Mouse (Mus musculus) midbrain, embryonic 15.5 days (tissue): ENCODE measurements at regions not wholly inside any gene's neighbourhood (a gene's known extent, or its start where the extent isn't known, plus 50 kb on each side); places are given as distances from the start of the nearest gene placed in this dataset.

Source experiments
- ATAC-seq: fragments of 200-750 bp; cut with Nextera tagmentation; replicated peaks from 2 replicates; pipeline ENCODE4 v1.8.0; 2017; ENCODE audit warnings: moderate TSS enrichment
- H3K27ac ChIP-seq: fragments of 300-500 bp; sonication (generic); 2 replicates; pipeline ENCODE4 v1.5.1; 2015; ENCODE audit warnings: mild to moderate bottlenecking, inconsistent platforms
- H3K27me3 ChIP-seq: fragments of 300-500 bp; sonication (generic); replicated peaks from 2 replicates; pipeline ENCODE4 v1.6.1; 2015; ENCODE audit warnings: inconsistent platforms
- H3K36me3 ChIP-seq: fragments of 300-500 bp; sonication (generic); replicated peaks from 2 replicates; pipeline ENCODE4 v1.6.1; 2015; ENCODE audit warnings: inconsistent platforms
- H3K4me1 ChIP-seq: fragments of 300-500 bp; sonication (generic); 2 replicates; pipeline ENCODE4 v1.6.1; 2015; ENCODE audit warnings: inconsistent platforms
- H3K4me2 ChIP-seq: fragments of 300-500 bp; sonication (generic); 2 replicates; pipeline ENCODE4 v1.6.1; 2015; ENCODE audit warnings: inconsistent platforms, mild to moderate bottlenecking, moderate library complexity
- H3K4me3 ChIP-seq: fragments of 300-500 bp; sonication (generic); 2 replicates; pipeline ENCODE4 v1.5.1; 2015; ENCODE audit warnings: mild to moderate bottlenecking, inconsistent platforms
- H3K9ac ChIP-seq: fragments of 300-500 bp; sonication (generic); 2 replicates; pipeline ENCODE4 v1.6.1; 2015; ENCODE audit warnings: mild to moderate bottlenecking, inconsistent platforms
- H3K9me3 ChIP-seq: fragments of 300-500 bp; sonication (generic); 2 replicates; pipeline ENCODE4 v1.6.1; 2016; ENCODE audit warnings: inconsistent platforms
- WGBS: fragments of 180-500 bp; shearing (Covaris S2); methylation state at CpG from one replicate; pipeline ENCODE4 v1.1.7; 2015; ENCODE audit warnings: mixed read lengths; 5-methylcytosine and 5-hydroxymethylcytosine counted together

DNA sequence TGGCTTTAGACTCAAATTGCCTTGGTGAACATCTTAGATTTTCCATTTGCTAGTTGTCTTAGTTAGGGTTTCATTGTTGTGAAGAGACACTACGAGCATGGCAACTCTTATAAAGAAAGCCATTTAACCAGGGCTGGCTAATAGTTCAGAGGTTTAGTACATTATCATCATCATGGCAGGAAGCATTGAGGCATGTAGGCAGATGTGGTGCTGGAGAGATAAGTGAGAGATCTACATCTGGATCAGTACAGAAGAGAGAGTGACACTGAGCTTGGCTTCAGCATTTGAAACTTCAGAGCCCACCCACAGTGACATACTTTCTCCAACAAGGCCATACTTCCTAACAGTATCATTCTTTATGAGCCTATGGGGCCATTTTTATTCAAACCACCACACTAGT lies 127.3 kb upstream of the Opcml start:
- Histone ChIP-seq H3K4me1 (no peaks in the 10 kb centered on the region), H3K4me3 (no peak overlapping the region), H3K27me3 (no peaks in the 10 kb centered on the region), H3K9me3 (no peaks in the 10 kb centered on the region), H3K4me2 (no peak overlapping the region), H3K9ac (no peak overlapping the region), H3K27ac (no peak overlapping the region), H3K36me3 (no peaks in the 10 kb centered on the region)
- 94% methylated on average over 1 of the region's 1 CpGs for WGBS
- no peak for ATAC-seq

DNA sequence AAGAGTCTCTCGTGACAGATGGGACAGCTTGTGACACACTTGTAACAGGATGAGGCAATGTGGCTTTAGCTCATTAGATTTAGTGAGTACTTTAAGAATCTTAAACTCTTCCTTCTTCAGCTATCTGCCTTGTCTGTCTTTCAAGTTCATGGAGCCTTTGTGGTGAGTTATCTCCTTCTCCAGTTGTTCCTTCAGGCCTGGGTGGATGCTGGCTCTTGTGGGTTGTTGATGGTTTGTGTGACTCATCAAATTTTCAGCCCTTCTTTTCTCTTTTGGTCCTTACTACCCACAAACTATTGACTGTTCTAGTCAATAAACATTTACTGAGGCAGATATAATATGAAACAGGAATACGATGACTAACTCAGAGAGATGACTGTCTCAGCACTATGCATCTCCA lies 124.9 kb upstream of the Opcml start:
- no peaks in the 10 kb centered on the region for H3K9me3 ChIP-seq

DNA sequence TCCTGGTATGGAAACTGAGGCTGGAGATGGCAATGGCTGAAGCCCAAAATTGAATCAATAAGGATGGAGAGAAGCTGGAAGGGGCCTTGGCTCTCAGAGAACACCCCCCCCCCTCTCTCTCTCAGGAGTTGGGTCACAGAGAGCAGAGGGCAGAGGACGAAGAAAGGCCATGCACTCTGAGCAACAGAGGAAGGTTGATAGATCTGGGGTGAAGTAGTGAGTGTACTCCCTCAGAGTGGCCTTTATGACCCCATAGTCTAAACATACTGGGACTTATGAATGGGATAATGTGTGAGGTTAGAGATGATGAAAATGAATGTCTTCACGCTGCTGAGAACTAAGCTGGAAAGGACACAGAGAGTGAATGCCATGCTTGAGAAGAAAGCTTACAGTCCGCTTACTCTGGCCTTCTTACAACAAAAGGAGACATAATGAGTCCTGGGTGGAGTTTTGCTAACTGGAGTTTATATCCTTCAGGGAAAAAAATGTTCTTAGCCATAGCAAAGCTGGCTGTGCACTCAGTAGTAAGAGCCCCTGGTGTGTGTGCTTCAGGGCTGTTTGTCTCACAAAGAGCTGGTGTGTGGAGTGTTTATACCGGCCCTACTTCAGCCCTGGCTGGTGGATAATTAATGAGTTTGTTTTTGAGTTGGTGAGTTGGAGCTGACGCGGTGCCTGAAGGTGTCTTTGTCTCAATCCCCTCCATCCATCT lies 120.4 kb upstream of the Opcml start:
- no peak overlapping the region for H3K27ac ChIP-seq
- WGBS: 31% methylated on average over 6 of the region's 6 CpGs
- no peak for ATAC-seq

More for the DNA sequence above, 124.9 kb upstream of the Opcml start:
- H3K9ac ChIP-seq: no peak overlapping the region
- ATAC-seq: no peak
- no peaks in the 10 kb centered on the region for H3K27me3 ChIP-seq
- no peak overlapping the region for H3K27ac ChIP-seq
- no peak overlapping the region for H3K4me3 ChIP-seq
- 86% methylated on average over 2 of the region's 2 CpGs for WGBS
- H3K4me1 ChIP-seq: peaks cover 6% of the 10 kb centered on the region; the same call in 1 of the 2 replicates
- no peak overlapping the region for H3K4me2 ChIP-seq
- H3K36me3 ChIP-seq: no peaks in the 10 kb centered on the region

DNA sequence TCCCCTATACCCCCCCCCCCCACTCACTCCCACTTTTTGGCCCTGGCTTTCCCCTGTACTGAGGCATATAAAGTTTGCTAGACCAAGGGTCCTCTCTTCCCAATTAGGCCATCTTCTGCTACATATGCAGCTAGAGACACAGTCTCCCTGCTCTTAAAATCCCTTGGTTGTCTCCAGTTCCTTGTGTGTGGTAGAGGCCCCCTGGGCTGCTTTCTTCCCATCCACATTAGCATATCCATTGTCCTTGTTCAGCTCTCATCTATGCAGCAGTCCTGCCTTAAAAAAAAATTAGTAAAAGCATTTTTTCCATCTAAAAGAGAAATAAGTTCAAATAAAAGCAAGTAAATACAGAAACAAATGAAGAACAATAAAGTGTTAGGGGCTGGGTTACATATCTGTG lies 105.2 kb upstream of the Opcml start:
- H3K9me3 ChIP-seq: no peaks in the 10 kb centered on the region
- H3K4me1 ChIP-seq: no peaks in the 10 kb centered on the region
- no peak for ATAC-seq
- H3K4me3 ChIP-seq: no peak overlapping the region
- no peak overlapping the region for H3K4me2 ChIP-seq
- no peak overlapping the region for H3K27ac ChIP-seq
- no peaks in the 10 kb centered on the region for H3K27me3 ChIP-seq
- no peak overlapping the region for H3K9ac ChIP-seq
- H3K36me3 ChIP-seq: no peaks in the 10 kb centered on the region

More for the DNA sequence above, 120.4 kb upstream of the Opcml start:
- Histone ChIP-seq H3K9ac (no peak overlapping the region), H3K36me3 (no peaks in the 10 kb centered on the region), H3K27me3 (no peaks in the 10 kb centered on the region), H3K4me3 (no peak overlapping the region), H3K9me3 (no peaks in the 10 kb centered on the region), H3K4me1 (peaks cover 9% of the 10 kb centered on the region; the same call in 1 of the 2 replicates), H3K4me2 (no peak overlapping the region)

DNA sequence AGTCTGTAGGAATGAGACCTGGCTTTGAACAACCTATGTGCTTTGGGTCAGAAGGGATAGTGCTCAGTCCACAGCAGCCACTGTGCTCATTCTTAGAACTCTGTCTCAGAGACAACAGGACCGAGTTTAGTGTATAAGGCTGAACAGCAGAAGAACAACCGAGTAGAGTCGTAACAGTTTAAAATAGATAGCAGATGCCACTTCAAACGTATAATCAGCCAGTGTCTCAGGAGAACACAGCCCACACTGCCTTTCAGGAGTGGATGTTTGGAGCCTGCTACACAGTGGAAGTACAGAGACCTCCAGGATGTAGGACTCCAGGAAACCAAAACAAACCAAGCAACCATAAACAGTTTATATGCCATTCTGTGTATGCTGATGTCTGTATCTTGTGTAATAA lies 99.0 kb upstream of the Opcml start:
- H3K9me3 ChIP-seq: no peaks in the 10 kb centered on the region
- H3K36me3 ChIP-seq: no peaks in the 10 kb centered on the region
- no peak overlapping the region for H3K4me3 ChIP-seq
- H3K4me1 ChIP-seq: no peaks in the 10 kb centered on the region
- WGBS: 76% methylated on average over 4 of the region's 4 CpGs
- no peak overlapping the region for H3K9ac ChIP-seq
- no peaks in the 10 kb centered on the region for H3K27me3 ChIP-seq
- no peak for ATAC-seq
- H3K27ac ChIP-seq: no peak overlapping the region
- H3K4me2 ChIP-seq: no peak overlapping the region

DNA sequence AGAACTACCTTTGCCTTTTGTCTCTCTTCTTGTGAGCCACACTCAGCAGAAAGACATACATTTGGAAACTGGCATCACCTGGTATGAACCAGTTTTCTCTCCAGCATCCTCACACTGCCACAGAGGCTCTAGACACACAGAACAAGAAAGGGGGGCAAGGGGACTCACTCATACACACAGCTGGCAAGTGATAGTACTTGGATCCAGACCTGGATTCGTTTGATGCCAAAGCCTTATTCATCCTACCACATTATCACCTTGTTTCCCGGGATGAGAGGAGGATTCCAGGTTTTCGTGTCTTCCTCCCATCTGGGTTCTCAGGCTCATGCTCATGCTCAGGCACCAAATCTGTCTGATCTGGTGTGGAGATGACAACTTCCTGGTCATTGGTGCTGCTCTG lies 97.8 kb upstream of the Opcml start:
- Histone ChIP-seq H3K36me3 (no peaks in the 10 kb centered on the region), H3K9me3 (no peaks in the 10 kb centered on the region), H3K4me2 (no peak overlapping the region), H3K4me1 (no peaks in the 10 kb centered on the region), H3K9ac (no peak overlapping the region), H3K27ac (no peak overlapping the region), H3K4me3 (no peak overlapping the region), H3K27me3 (no peaks in the 10 kb centered on the region)
- 91% methylated on average over 3 of the region's 3 CpGs for WGBS
- no peak for ATAC-seq

DNA sequence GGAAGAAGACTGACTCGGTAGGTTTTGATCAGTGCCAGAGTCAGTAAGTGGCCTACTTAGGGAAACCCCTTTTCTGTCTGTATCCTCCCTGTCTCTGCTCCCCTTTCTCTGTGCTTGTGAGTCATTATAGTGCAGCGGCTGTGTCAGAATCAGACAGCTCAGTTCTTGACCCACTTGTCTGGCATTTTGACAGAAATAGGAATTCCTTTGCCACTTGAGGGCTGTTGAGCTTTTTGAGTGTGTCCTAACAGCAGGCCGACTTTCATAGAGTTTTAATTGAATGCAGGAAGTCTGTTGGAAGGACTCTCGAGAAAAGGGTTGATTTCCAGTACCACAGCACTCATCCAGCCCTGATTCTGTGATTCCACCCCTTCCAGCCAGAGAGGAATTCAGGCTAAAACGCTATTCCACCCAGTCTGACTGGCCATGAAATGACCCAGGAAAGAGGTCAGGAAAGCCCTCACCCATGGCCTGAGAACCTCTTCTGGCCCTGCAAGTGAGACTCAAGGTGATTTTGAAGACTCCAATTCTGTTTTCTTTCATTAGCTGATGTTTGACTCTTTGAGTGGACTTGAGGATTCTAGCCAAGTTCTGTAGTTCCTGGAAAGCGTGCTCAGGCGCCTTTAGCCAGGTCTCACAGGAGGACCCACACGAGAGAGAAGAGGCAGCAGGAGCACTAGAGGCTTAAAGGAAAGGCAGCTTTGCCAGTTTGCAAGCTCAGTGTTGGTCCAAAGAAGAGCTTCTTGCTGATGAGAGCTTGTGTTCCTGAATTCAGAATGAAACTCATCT lies 95.6 kb upstream of the Opcml start:
- H3K9me3 ChIP-seq: no peaks in the 10 kb centered on the region
- H3K36me3 ChIP-seq: no peaks in the 10 kb centered on the region
- no peak overlapping the region for H3K9ac ChIP-seq
- no peaks in the 10 kb centered on the region for H3K4me1 ChIP-seq
- H3K4me2 ChIP-seq: no peak overlapping the region
- WGBS: 72% methylated on average over 8 of the region's 8 CpGs
- no peaks in the 10 kb centered on the region for H3K27me3 ChIP-seq
- no peak overlapping the region for H3K27ac ChIP-seq
- H3K4me3 ChIP-seq: no peak overlapping the region
- no peak for ATAC-seq

DNA sequence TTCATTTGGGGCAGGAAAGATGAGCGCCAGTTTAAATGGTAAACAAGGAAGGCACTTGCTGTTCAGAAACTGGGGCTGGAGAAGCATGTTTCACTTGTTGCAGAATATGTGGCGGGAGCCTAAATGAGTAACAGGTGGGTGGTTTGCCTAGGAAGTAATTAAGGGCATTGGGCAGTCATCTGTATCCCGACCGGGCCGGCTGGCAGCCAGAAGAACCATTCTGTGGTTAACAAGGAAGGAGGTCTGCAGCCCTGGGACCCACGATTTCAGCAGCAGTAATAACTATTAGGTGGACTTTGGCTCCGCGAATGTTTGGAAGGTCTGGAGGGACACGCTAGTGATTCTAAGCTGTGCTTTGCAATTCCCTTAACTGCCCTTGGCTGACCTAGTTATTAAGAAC lies 89.0 kb upstream of the Opcml start:
- no peak overlapping the region for H3K4me3 ChIP-seq
- no peak overlapping the region for H3K9ac ChIP-seq
- H3K27me3 ChIP-seq: no peaks in the 10 kb centered on the region
- no peak overlapping the region for H3K4me2 ChIP-seq
- H3K9me3 ChIP-seq: no peaks in the 10 kb centered on the region
- WGBS: 83% methylated on average over 9 of the region's 9 CpGs
- H3K36me3 ChIP-seq: no peaks in the 10 kb centered on the region
- ATAC-seq: no peak
- no peaks in the 10 kb centered on the region for H3K4me1 ChIP-seq
- no peak overlapping the region for H3K27ac ChIP-seq

DNA sequence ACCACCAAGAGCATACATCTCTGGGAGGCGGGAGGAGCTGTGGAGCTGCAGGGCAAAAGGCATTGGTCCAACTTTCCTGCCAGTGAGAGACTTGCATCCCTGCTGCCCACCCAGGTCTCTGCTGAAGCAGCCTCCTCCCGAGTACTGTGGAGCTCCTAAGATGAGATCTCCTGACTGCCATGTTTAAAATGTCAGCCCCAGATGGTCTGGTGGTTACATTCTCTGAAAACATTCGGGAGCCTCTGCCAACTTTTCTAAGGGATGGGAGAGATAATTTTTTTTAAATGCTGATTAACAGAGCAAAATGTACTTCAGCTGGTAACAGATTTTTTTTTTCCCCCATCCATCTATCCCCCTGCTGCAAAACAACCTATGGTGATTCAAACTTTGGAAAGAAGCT lies 88.4 kb upstream of the Opcml start:
- no peak overlapping the region for H3K4me3 ChIP-seq
- no peaks in the 10 kb centered on the region for H3K4me1 ChIP-seq
- no peak overlapping the region for H3K4me2 ChIP-seq
- H3K27me3 ChIP-seq: no peaks in the 10 kb centered on the region
- WGBS: 73% methylated on average over 3 of the region's 3 CpGs
- no peak overlapping the region for H3K27ac ChIP-seq
- no peaks in the 10 kb centered on the region for H3K9me3 ChIP-seq
- no peak overlapping the region for H3K9ac ChIP-seq
- no peak for ATAC-seq
- no peaks in the 10 kb centered on the region for H3K36me3 ChIP-seq

DNA sequence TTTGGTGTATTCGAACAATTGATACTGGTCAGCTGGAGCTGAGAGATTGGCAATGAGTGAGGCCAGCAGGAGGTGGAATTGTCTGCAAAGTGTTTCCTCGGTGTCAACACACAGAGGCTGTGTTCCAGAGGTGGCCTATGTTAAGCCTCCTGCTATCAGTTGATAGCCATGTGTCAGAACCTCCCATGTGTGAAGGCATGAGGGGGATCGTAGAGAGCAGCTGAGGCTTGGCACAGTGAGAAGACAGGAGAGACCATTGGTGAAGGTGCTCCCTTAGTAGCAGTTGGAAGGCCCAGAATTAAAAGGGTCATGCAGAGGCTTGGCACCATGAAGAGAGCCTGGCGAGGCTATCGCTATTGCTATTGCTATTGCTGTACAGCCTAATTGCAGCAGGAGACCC lies 86.6 kb upstream of the Opcml start:
- 80% methylated on average over 5 of the region's 5 CpGs for WGBS
- H3K27ac ChIP-seq: no peak overlapping the region
- no peaks in the 10 kb centered on the region for H3K9me3 ChIP-seq
- no peak for ATAC-seq
- no peaks in the 10 kb centered on the region for H3K4me1 ChIP-seq
- H3K36me3 ChIP-seq: no peaks in the 10 kb centered on the region
- H3K27me3 ChIP-seq: no peaks in the 10 kb centered on the region
- H3K9ac ChIP-seq: no peak overlapping the region
- no peak overlapping the region for H3K4me2 ChIP-seq
- H3K4me3 ChIP-seq: no peak overlapping the region

DNA sequence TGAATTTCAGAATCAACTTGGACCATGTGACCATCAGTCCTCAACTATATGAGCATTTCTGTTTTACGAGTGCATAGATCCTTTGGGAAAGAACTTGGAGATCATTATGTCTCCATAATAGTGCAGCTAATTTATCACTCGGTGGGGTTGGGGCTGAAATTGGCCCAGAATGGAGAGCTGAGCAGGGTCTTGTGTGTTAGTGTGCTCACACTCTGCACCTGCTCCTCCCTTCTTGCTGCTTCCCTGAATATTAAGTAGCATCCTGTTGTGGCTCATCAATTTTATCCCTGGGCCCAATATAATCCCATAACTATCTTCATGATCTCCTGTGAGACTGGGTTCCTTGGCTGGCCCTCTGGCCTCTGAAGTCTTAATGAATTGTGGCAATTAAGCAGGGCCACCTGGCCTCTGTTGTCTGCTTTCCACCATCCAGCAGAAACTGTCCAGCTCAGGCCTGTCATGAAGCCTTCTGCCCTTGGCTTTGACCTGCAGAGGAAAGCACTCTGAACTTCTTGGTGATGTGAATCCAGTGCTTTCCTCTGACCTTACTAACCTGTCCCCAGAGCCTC lies 66.7 kb upstream of the Opcml start:
- Histone ChIP-seq H3K27me3 (no peaks in the 10 kb centered on the region), H3K36me3 (no peaks in the 10 kb centered on the region), H3K4me3 (no peak overlapping the region), H3K9ac (no peak overlapping the region), H3K4me2 (no peak overlapping the region), H3K9me3 (no peaks in the 10 kb centered on the region), H3K27ac (no peak overlapping the region), H3K4me1 (peaks cover 4% of the 10 kb centered on the region)
- WGBS: 61% methylated on average over 2 of the region's 2 CpGs
- no peak for ATAC-seq

DNA sequence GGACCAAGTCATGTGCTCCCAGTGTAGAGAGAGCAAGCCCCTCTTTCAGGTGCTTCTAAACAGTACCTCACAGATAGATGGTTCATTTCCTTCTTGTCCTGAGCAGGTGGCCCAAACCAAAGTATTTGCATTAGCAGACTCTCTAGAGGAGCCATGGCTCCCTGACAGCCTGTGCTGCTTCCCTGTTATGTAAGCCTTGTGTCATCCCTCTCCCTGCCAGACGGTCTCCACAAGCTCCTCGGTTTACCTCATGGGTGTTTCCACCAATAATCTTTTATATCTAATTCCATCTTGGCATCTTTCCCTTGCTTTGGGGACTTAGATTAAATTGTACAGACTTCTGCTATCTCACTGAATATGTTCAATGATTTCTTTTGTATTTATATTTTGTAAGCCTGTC lies 66.0 kb upstream of the Opcml start:
- ATAC-seq: no peak
- Histone ChIP-seq H3K9me3 (no peaks in the 10 kb centered on the region), H3K9ac (no peak overlapping the region), H3K27me3 (no peaks in the 10 kb centered on the region), H3K4me1 (peaks cover 6% of the 10 kb centered on the region), H3K36me3 (no peaks in the 10 kb centered on the region), H3K27ac (no peak overlapping the region), H3K4me3 (no peak overlapping the region), H3K4me2 (no peak overlapping the region)
- 60% methylated on average over 2 of the region's 2 CpGs for WGBS
